ENCODE assay signal across 7 mouse cellular contexts in the genomic region with DNA sequence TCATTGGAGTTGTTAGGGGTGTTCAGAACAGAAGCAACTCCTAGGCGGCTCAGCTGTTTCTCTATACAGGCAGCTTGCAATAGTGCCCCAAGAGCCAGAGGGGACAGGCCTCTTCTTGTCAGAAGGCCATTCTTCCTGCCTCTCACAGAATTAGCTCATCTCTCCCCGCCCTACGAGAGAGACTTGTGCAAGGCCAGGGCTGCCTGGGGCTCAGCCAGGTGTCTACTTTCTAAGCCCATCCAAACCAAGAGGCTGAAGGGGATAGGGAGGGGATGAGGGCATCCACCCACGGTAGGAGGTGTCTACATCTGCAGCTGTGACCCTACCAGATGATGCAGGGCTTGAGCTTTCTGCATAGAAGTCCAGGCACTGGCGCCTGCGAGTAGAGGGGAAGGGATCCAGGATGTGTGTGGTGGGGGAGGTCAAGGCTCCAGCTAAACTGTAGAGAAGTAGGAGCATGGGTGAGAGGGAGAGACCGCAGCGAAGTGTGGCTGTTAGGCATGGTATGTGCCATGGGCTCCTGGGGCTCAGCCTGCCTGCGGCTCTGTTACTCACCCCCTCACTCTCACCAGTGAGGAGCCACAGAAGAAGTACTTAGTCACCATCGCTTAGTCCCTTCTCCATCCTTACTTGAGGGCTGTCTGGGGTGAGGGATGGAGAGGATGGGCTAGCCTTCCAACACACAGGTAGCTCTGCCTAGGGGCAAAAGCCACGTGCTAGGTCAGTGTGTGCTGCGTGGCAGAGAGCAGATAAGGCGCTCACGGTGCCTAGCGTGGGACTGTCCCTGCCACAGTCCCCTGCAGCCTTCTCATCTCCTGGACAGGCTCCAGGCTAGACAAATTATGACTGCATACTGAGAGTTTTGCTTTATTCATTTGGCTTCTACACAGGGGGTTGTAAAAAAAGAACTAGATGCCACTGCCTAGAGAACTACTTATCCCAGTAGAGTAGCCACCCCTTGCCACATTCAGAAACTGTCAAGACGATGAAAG.
DNase-seq lines count a peak whose midpoint lies in the region; ATAC-seq lines count a peak whose summit lies in the region.

No protein-coding gene starts in this region.

- H3K4me2 ChIP-seq in limb, embryonic 13.5 days (replicated peaks), result no peak overlapping the region
- H3K4me2 ChIP-seq in stomach, embryonic 16.5 days (ENCODE audit: low read depth, low read length), result no peak overlapping the region

- peaks cover 84% of the 10 kb centered on the region for H3K4me1 ChIP-seq in limb, embryonic 13.5 days
- peaks cover 66% of the 10 kb centered on the region for H3K4me1 ChIP-seq in stomach, embryonic 16.5 days (ENCODE audit: control insufficient read depth, insufficient read depth, low read length)

- H3K4me3 ChIP-seq in limb, embryonic 13.5 days, result no peak overlapping the region
- H3K4me3 ChIP-seq in stomach, embryonic 16.5 days (replicated peaks; ENCODE audit: low read length), result no peak overlapping the region

- 74% methylated on average over 16 of the region's 16 CpGs for WGBS in limb, embryonic 13.5 days
- 57% methylated on average over 16 of the region's 16 CpGs for WGBS in stomach, embryonic 16.5 days

- no peaks in the 10 kb centered on the region for H3K27me3 ChIP-seq in limb, embryonic 13.5 days
- H3K27me3 ChIP-seq in stomach, embryonic 16.5 days (ENCODE audit: control insufficient read depth, insufficient read depth, low read length), result no peaks in the 10 kb centered on the region

- peaks cover 80% of the 10 kb centered on the region for H3K36me3 ChIP-seq in limb, embryonic 13.5 days
- 0 out of 2 replicates have a peak, but pooled peaks cover 2% of the 10 kb centered on the region for H3K36me3 ChIP-seq in stomach, embryonic 16.5 days (ENCODE audit: control insufficient read depth, insufficient read depth, low read length)

- intact Hi-C loops in left cerebral cortex, postnatal 14 days (cut with DNase I), result no loop called here

- ATAC-seq in limb, embryonic 13.5 days (ENCODE audit: low FRiP score, low read depth), result no peak
- ATAC-seq in stomach, embryonic 16.5 days (ENCODE audit: insufficient read depth, low FRiP score), result no peak

- no peaks in the 10 kb centered on the region for H3K9me3 ChIP-seq in limb, embryonic 13.5 days
- no peaks in the 10 kb centered on the region for H3K9me3 ChIP-seq in stomach, embryonic 16.5 days (replicated peaks; ENCODE audit: control insufficient read depth, low read length)

- peak; percentile 39 for DNase-seq in ovary, postnatal 36 days (ENCODE audit: low spot score)
- no peak for DNase-seq in ovary, postnatal 10 days (ENCODE audit: low spot score)
- DNase-seq in cerebellum, postnatal 25 days, result peak; percentile 70 to 76
- DNase-seq in gonadal fat pad, adult 2 months (ENCODE audit: low read depth), result peak; percentile 99
- no peak for DNase-seq in left cerebral cortex, postnatal 14 days (ENCODE audit: low spot score in 2 of 2)

- peak overlapping the region; percentile 84; the same call in 1 of the 2 replicates for H3K27ac ChIP-seq in limb, embryonic 13.5 days
- H3K27ac ChIP-seq in stomach, embryonic 16.5 days (ENCODE audit: low read length), result peak overlapping the region; percentile 84; the same call in 1 of the 2 replicates

- no peak overlapping the region for H3K9ac ChIP-seq in limb, embryonic 13.5 days
- no peak overlapping the region for H3K9ac ChIP-seq in stomach, embryonic 16.5 days (ENCODE audit: low read length)

Comparison
In these comparisons a context has a peak if more than half of its experiments do, and no peak if none do; other contexts are left out.
1. DNase-seq: peak in ovary, postnatal 36 days (single experiment), cerebellum, postnatal 25 days (2 of 2) and gonadal fat pad, adult 2 months (single experiment); none in ovary, postnatal 10 days (single experiment) and left cerebral cortex, postnatal 14 days (0 of 2).